Mouse (Mus musculus) urinary bladder, postnatal 25 days (tissue): ENCODE data around the gene Apex1.
"Not testable (repeated sequence)": the region's sequence is repeated elsewhere in the genome, so short reads cannot be mapped to it uniquely, and the experiment has no call there.

ENCODE experiments used
- DNase-seq: peaks from one replicate; pipeline ENCODE4 v3.0.0; 2022; ENCODE audit warnings: low spot score

Apex1 gene

GRCm38 (mm10) chr14:50924281-50925064 lies at the start of gene Apex1, which contains the start of gene Osgep:
Apex1 (plus strand) TSS chr14:50924968.
Osgep (minus strand) TSS chr14:50924893.
- DNase-seq = peak; percentile 90

- DNase-seq = no peak
Observed at GRCm38 (mm10) chr14:50875175-50875574, 49.6 kb upstream of the Apex1 start.

- DNase-seq = no peak
Observed at GRCm38 (mm10) chr14:50875591-50876230, 49.1 kb upstream of the Apex1 start.

DNA sequence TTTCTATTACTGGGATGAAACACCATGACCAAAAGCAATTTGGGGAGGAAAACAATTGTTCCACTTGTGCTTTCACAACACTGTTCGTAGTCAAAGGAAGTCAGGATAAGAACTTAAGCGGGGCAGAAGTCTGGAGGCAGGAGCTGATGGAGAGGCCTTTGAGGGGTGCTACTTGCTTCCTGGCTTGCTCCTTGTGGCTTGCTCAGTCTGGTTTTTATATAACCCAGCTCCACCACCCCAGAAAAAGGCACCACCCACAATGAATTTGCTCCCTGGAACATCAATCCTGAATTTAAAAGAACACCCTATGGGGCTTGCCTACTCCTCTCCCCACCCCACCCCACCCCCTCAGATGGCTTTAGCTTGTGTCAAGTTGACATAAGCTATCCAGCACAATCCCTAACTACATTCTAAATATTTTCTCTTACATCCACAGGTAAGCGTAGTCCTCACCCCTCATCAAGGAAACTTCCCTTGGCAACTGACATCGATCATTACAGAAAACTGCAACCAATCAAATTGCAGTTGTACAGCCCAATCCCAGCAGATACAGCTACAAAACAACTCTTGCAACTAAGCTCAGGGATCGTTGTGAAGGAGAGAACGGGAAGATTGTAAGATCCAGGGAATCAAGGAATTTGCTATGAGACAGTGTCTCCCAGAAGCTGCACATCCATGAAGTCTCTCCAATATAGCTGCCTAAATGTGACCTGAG lies 48.4 kb upstream of the Apex1 start:
- DNase-seq = no peak

DNA sequence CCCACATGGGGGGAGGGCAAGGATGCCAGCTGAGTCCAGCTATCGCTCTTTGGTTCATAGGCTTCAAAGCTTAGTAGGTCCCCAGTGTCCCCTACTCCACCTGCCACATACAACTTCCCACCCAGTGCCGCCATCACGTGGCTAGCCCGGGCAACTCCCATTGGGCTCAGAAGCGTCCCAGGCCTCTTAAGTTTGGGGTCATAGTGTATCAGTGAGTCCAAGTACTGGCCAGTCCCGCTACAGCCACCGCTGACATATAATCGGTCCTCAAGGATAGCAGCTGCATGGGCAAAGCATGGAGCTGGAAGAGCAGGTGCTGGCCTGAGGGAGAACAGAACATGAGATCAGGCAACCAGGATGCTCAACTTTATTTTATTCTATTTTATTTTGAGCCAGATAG lies 33.1 kb upstream of the Apex1 start:
- DNase-seq = no peak

DNA sequence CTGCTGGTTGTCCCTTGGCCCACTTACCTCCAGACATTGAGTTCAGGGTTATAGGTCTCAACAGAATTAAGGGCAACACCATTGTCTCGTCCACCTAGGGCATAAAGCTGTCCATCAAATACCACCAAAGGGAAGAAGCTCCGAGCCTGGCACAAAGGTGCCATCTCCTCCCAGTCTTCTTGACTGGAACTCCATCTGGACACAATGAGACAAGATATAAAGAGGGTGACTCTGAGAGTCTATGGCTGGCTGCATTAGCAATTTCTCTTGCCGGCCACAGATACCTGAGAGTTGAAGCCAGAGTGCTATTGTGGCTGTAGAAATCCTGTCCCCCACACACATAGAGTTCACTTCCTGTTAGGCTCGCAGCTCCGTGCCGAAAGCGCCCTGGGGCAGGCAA lies 32.7 kb upstream of the Apex1 start:
- DNase-seq = no peak

- no peak for DNase-seq
Observed at GRCm38 (mm10) chr14:50892541-50893459, 32.0 kb upstream of the Apex1 start.

DNA sequence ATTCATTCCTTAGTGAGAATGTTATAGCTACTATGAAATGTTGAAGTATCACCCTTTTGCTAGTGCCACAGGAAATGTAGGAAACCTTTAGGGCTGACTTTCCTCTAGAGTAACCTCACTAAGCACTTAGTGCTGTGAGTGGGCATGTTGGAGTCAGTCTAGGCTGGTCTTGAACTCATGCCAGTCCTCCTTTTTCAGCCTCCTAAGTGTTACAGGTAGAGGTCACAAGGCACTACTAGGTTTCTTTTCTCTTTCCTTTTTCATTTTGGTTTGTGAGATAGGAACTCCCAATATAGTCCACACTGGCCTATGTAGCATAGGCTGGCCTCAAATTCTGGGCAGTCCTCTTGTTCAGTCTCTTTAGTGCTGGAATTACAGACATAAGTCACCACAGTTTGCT lies 29.4 kb upstream of the Apex1 start:
- no peak for DNase-seq

DNA sequence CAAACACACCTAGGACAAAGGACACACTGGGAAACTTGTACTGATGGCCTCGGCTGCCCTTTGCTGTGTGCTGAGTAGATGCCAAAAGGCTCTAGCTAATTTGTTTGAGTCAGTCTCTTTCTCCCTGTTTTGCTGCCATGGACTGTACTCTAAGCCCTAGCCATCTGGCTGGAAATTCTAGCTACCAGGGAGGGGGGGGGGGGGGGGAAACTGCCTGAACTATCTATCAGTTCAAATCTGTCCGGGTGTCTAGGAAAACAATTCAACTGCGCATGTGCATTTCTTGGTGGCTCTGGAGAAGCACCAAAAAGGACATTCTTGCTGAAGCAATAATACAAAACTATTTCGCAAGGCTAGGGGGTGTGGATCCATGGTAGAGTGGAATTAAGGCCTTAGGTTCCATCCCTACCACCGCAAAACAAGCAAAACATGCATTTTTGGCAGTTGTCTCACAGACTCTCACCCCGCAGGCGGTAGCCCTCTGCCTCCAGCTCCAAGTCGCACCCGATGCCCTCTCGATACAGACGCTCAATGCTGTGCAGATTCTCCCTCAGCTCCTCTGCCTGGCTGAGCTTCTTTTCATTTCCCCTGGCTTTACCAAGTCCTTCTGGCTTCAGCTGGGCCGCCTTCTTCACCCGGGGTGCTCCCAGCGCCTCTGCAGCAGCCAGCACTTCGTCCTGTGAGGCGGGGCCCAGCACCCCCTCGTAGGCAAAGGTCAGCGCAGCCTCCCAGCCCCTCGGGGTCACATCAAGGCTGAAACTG lies 28.6 kb upstream of the Apex1 start:
- DNase-seq = peak; percentile 44

DNA sequence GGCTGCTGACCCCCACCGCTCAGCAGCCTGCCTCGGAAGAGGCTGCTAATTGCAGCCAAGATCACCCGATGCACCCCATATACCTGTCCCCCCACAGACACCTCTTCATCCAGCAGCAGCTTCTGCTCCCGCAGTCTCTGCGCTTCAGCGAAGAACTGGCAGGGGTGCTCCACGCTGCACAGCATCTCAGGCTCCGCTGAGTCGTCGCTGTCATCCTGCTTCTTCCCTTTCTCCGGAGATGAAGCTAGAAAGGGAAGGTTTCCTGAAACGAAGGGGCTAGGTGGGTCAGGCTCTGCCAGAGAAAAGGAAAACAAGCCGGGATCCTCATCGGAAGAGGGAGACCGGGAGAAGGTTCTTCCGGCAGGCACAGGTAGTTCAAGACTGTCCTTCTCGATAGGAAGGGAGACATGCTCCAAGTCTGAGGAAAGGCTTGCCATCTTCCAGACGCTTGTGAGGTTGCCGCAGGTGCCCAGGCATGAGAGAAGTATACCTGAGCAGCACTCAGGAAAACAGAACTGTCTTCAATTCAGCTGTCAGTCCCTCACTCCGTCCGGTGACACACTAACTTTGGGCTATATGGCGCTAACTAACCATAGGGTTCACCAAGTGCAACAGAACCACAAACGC lies 27.9 kb upstream of the Apex1 start:
- no peak for DNase-seq

- DNase-seq = no peak
Observed at GRCm38 (mm10) chr14:50897374-50897765, 27.4 kb upstream of the Apex1 start, which contains the start of gene Klhl33. Klhl33 (minus strand) TSS chr14:50897507.

DNA sequence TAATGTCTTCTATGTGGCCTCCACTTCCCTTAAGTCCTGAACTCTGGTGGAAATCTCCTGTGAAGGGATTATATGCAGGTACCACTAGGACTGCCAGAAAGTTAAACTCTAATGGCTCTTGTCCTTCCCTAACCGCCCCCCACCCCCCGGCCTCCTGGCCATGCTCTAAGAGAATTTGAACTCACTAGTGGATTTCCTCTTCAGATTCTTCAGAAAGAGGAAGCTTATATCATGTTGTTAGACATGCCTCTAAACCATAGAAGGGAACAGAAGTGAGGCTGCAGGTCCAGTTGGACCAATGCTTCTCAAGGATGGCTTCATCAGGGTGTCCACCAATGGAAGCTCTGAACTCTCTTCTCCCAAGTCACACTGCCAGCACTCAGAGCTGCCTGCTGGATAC lies 26.8 kb upstream of the Apex1 start:
- not testable (repeated sequence) for DNase-seq

DNA sequence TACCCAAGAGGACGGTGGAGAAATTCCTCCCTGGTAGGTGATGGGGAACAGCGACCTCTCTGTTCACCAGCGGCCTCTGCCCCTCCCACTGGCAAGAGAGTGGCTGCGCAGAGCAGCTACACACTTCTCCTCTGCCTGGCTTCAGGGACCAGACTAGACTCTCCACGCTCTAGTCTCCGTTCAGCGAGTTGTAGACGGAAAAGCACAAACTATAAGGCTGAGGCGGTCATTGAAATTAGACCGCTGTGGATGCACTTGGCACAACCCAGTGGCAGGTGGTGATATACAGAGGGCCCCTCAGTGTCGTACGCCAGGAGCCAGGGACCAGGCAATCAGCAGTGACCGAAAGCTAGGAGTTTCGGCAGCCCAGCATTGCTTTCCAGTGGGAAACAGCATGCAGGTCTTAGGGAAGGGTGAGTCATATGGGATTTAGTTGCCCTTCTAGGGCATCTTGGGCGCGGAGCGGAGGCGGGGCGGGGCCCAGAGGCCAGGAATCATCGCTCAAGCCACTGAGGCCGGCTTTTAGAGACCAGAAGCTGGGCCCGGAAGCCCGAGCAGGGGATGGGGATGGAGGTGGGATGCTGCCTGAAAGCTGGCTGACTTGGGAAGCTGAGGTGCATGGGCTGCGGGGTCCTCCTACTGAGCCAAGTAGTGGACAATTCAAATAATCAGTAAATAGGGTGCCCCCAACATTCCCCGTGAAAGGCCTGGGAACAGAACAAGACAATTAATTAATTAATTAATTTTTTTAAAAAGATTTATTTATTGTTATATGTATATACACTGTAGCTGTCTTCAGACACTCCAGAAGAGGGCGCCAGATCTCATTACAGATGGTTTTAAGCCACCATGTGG lies 20.6 kb upstream of the Apex1 start:
- DNase-seq = no peak

DNA sequence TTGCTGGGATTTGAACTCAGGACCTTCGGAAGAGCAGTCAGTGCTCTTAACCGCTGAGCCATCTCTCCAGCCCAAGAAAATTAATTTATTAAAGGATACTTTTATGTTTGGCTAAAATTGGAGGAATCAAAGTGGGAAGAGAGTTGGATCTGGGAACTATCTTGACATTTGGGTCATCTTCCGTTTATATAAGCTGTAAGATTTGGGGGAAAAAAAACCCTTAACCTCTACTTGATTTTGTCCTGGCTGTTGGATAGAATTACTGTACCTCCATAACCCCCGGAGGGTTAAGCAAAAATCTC lies 20.0 kb upstream of the Apex1 start:
- no peak for DNase-seq

DNA sequence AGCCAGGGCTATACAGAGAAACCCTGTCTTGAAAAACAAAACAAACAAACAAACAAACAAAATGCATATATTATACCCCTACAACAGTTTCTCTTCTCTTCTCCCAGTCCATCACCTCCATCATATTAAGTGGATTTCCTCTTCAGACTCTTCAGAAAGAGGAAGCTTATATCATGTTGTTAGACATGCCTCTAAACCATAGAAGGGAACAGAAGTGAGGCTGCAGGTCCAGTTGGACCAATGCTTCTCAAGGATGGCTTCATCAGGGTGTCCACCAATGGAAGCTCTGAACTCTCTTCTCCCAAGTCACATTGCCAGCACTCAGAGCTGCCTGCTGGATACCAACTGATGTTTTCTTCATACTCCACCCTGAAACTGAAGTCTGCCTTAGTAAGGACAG lies 19.4 kb upstream of the Apex1 start:
- DNase-seq = not testable (repeated sequence)

DNA sequence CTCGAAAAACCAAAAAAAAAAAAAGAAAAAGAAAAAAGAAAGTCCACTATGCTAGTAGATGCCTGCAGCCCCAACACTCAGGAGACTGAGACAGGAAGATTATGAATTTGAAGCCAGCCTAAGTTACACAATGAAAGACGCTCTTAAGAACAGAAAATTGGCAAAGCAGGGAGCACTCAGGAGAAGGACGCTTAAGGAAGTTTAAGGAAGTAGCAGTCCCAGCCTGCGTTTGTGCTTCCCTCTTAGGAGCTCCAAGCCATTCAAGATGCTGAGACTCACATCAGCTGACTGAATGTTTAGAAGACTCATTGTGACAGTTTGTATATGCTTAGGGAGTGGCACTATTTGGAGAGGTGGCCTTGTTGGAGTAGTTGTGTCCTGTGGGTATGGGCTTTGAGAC lies 16.6 kb upstream of the Apex1 start:
- no peak for DNase-seq

DNA sequence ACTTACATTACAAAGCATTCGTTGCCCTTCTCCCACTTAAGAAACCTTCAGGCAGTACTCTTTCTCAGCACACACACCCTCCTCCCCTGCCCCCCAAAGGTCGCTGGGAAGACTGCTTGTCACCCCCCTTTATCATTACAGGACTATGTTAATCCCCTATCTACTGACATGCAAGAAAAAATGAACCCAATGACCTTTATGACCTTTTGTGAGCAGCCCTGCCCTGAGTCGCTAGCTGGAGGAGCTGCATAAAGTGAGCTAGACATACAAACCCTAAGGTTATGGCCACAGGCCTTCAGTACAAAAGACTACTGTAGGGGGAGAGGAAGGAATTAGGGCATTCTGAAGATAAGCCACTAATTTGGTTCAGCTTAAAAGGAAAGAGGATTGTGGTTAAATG lies 13.4 kb upstream of the Apex1 start:
- no peak for DNase-seq

- not testable (repeated sequence) for DNase-seq
Observed at GRCm38 (mm10) chr14:50923437-50923836, 1.3 kb upstream of the Apex1 start.

DNA sequence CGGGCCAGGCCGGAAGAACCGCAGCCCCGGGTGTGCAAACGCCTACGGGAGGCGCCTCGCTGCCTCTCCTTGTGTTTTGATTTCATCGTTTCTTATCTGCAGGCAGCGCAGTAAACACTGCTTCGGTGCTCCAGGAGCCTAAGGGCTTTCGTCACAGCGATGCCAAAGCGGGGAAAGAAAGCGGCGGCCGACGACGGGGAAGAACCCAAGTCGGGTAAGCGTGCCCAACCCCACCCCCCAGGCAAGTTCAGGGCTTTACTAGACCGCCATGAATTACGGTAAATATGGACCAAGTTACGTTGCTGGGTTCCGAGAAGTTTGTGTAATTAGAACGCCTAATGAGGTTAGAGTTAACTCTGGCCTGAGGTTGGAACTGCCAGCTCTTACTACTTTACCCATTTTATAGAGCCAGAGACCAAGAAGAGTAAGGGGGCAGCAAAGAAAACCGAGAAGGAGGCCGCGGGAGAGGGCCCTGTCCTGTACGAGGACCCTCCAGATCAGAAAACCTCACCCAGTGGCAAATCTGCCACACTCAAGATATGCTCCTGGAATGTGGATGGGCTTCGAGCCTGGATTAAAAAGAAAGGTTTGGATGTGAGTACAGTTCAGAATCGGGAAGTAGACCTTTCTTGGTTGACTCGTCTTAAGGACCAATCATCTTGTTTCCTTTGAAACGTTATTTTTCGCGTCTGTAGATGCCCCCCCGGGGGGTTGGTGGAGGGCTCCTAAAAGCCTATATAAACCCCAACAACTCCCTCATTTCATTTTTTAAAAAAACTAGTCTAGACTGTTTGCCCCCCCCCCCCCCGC lies 548 bp downstream of the Apex1 start:
- no peak for DNase-seq
